Mouse (Mus musculus) ES-E14 (cell line): ENCODE measurements around the gene Slc17a7.

Source experiments
- CHD2 ChIP-seq: IDR thresholded peaks from 2 replicates; pipeline ENCODE4 v1.6.1; 2014; ENCODE audit warnings: mild to moderate bottlenecking, low read depth, low read length, inconsistent platforms
- HCFC1 ChIP-seq: IDR thresholded peaks from 2 replicates; pipeline ENCODE4 v1.6.1; 2012; ENCODE audit warnings: low read length, inconsistent platforms, borderline replicate concordance; ENCODE audit not compliant: insufficient read depth
- MAFK ChIP-seq: IDR thresholded peaks from 2 replicates; pipeline ENCODE4 v1.6.1; 2014; ENCODE audit warnings: mild to moderate bottlenecking, low read depth, low read length, inconsistent platforms; ENCODE audit not compliant: insufficient read depth

DNA sequence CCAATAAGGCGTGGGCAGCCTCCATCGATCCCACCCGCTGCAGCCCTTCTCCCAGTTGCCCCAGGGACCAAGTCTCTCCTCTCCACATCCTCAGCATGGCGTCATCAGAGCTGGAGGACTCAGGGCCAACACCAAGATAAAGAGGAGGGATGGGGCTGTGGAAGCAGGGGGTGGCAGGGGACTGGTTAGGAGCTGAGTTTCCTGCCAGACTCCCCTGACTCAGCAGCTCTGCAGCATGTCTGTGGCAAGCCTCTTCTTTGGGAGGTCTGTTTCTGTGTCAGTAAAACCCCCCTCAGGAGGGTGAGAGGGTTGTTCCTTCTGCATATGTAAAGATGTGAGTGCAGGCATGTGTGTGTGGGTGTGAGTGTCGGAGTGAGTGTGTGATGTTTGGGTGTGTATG lies 33.2 kb downstream of the Slc17a7 start:
- TF ChIP-seq CHD2 (no peak), HCFC1 (no peak), MAFK (no peak)
